Mouse (Mus musculus) heart, postnatal 25 days (tissue): ENCODE results near the gene Optn. TPM values are rescaled to one million over a fixed set of nuclear protein-coding genes. Genes with fewer than 3 reads are reported as not detected.
"Not testable (repeated sequence)": the region's sequence is repeated elsewhere in the genome, so short reads cannot be mapped to it uniquely, and the experiment has no call there.

Experiments
- DNase-seq: peaks from one replicate; pipeline ENCODE4 v3.0.0; 2022; ENCODE audit warnings: low spot score
- intact Hi-C: fragments of 180-260 bp; cut with DNase I; formaldehyde crosslinking; loops from one replicate; pipeline ENCODE4 v1.15.1; 2025
- total RNA-seq, 2 experiments: library from RNA; stranded (reverse); gene quantifications; 2 replicates each; pipeline ENCODE4 v1.2.3; 2021

The Optn gene
- 10 to 100 TPM; 52.6 to 63.8 TPM for total RNA-seq

GRCm38 (mm10) chr2:5063299-5064205 lies at the start of gene Optn:
Optn (minus strand) TSS chr2:5064051.
- intact Hi-C loops: no loop called here
- peak; percentile 76 for DNase-seq

GRCm38 (mm10) chr2:5112785-5113291 lies 49.0 kb upstream of the Optn start:
- intact Hi-C loops: no loop called here
- DNase-seq: no peak

GRCm38 (mm10) chr2:5102891-5103290 lies 39.0 kb upstream of the Optn start:
- DNase-seq: no peak
- intact Hi-C loops: no loop called here

- DNase-seq: no peak
- intact Hi-C loops: no loop called here
Observed at GRCm38 (mm10) chr2:5101743-5102245, 37.9 kb upstream of the Optn start.

GRCm38 (mm10) chr2:5099176-5099575 lies 35.3 kb upstream of the Optn start:
- intact Hi-C loops: no loop called here
- DNase-seq: no peak

GRCm38 (mm10) chr2:5097786-5098445 lies 34.1 kb upstream of the Optn start:
- no peak for DNase-seq
- intact Hi-C loops: no loop called here

- no peak for DNase-seq
- intact Hi-C loops: no loop called here
Observed at GRCm38 (mm10) chr2:5095316-5095715, 31.5 kb upstream of the Optn start.

GRCm38 (mm10) chr2:5094876-5095275 lies 31.0 kb upstream of the Optn start:
- intact Hi-C loops: loop anchor here (5.0 kb wide), 1 partner anchor 677 kb away; no protein-coding TSS in a partner anchor
- no peak for DNase-seq

GRCm38 (mm10) chr2:5090385-5090784 lies 26.5 kb upstream of the Optn start:
- not testable (repeated sequence) for DNase-seq
- intact Hi-C loops: loop anchor here (5.0 kb wide), 1 partner anchor 682 kb away; no protein-coding TSS in a partner anchor

- no peak for DNase-seq
- intact Hi-C loops: loop anchor here (2.0 kb wide), 1 partner anchor 309 kb away; no protein-coding TSS in a partner anchor
Observed at GRCm38 (mm10) chr2:5087667-5088066, 23.8 kb upstream of the Optn start.

- DNase-seq: no peak
- intact Hi-C loops: no loop called here
Observed at GRCm38 (mm10) chr2:5083739-5084138, 19.9 kb upstream of the Optn start.

- DNase-seq: no peak
- intact Hi-C loops: no loop called here
Observed at GRCm38 (mm10) chr2:5080053-5080787, 16.4 kb upstream of the Optn start.

GRCm38 (mm10) chr2:5077937-5078336 lies 14.1 kb upstream of the Optn start:
- intact Hi-C loops: no loop called here
- DNase-seq: no peak

- DNase-seq: no peak
- intact Hi-C loops: no loop called here
Observed at GRCm38 (mm10) chr2:5077490-5077889, 13.6 kb upstream of the Optn start.

GRCm38 (mm10) chr2:5075856-5076255 lies 12.0 kb upstream of the Optn start:
- intact Hi-C loops: no loop called here
- no peak for DNase-seq

- no peak for DNase-seq
- intact Hi-C loops: no loop called here
Observed at GRCm38 (mm10) chr2:5075432-5075831, 11.6 kb upstream of the Optn start.

GRCm38 (mm10) chr2:5073785-5074184 lies 9.9 kb upstream of the Optn start:
- intact Hi-C loops: no loop called here
- DNase-seq: no peak

GRCm38 (mm10) chr2:5067951-5068350 lies 4.1 kb upstream of the Optn start:
- intact Hi-C loops: no loop called here
- no peak for DNase-seq

GRCm38 (mm10) chr2:5067254-5067653 lies 3.4 kb upstream of the Optn start:
- intact Hi-C loops, DNase-seq: not testable (repeated sequence)

GRCm38 (mm10) chr2:5064247-5064646 lies 396 bp upstream of the Optn start:
- no peak for DNase-seq
- intact Hi-C loops: no loop called here
